Mouse (Mus musculus) CH12.LX (cell line): Measurements from ENCODE around the gene Cxcr5. TPM values are rescaled to one million over a fixed set of nuclear protein-coding genes. Genes with fewer than 3 reads are reported as not detected.

ENCODE experiments used
- DNase-seq: peaks from one replicate; pipeline ENCODE4 v3.0.0-alpha.2; 2013; ENCODE audit errors: extremely low read depth
- H3K27ac ChIP-seq: 2 replicates; pipeline ENCODE4 v1.5.1; 2012; ENCODE audit warnings: low read depth, mild to moderate bottlenecking, control low read depth, moderate library complexity; ENCODE audit not compliant: insufficient read depth
- H3K27me3 ChIP-seq: replicated peaks from 2 replicates; pipeline ENCODE3; 2012; ENCODE audit warnings: inconsistent platforms
- H3K36me3 ChIP-seq, 2 experiments: replicated peaks in 1 of 2; 2 replicates each; pipeline versions ENCODE3 to v1.6.1; 2012; ENCODE audit warnings: inconsistent platforms in 1 of 2, low read length in 1 of 2, mild to moderate bottlenecking in 1 of 2, mixed read lengths in 1 of 2, moderate library complexity in 1 of 2; ENCODE audit not compliant: control insufficient read depth in 1 of 2, insufficient read depth in 1 of 2
- H3K4me1 ChIP-seq, 2 experiments: 2 replicates each; pipeline ENCODE4 v1.6.1; 2012; ENCODE audit warnings: inconsistent platforms in 1 of 2, moderate library complexity in 1 of 2; ENCODE audit not compliant: insufficient read depth in 2 of 2, control insufficient read depth in 1 of 2
- H3K4me2 ChIP-seq: 2 replicates; pipeline ENCODE4 v1.6.1; 2012; ENCODE audit warnings: low read depth, mild to moderate bottlenecking, control low read depth; ENCODE audit not compliant: poor library complexity, insufficient read depth, severe bottlenecking
- H3K4me3 ChIP-seq, 3 experiments: fragments of 150-350 bp in 1 of 3; sonication (generic) in 1 of 3; replicated peaks in 1 of 3; 2 replicates each; pipeline versions ENCODE3 to v1.5.1; 2011 to 2012; ENCODE audit warnings: low read depth in 2 of 3, low read length in 2 of 3, mild to moderate bottlenecking in 2 of 3, moderate library complexity in 2 of 3, control low read depth in 1 of 3, improper control_type of control experiment in 1 of 3, inconsistent platforms in 1 of 3, mixed read lengths in 1 of 3; ENCODE audit not compliant: poor library complexity in 1 of 3
- H3K79me2 ChIP-seq: replicated peaks from 2 replicates; pipeline ENCODE4 v1.6.1; 2012; ENCODE audit warnings: mild to moderate bottlenecking, moderate library complexity; ENCODE audit not compliant: control insufficient read depth, poor library complexity, insufficient read depth, severe bottlenecking; ENCODE audit errors: extremely low read depth
- H3K9ac ChIP-seq: 2 replicates; pipeline ENCODE4 v1.6.1; 2012; ENCODE audit warnings: low read depth, mild to moderate bottlenecking, control low read depth, moderate library complexity; ENCODE audit not compliant: insufficient read depth
- H3K9me3 ChIP-seq: replicated peaks from 2 replicates; pipeline ENCODE3; 2012; ENCODE audit warnings: low read length, inconsistent platforms, mixed read lengths
- CHD1 ChIP-seq: IDR thresholded peaks from 2 replicates; pipeline ENCODE4 v1.6.1; 2012; ENCODE audit warnings: low read depth, low read length, improper control_type of control experiment, inconsistent platforms
- CTCF ChIP-seq, 2 experiments: IDR thresholded peaks in 1 of 2; conservative IDR thresholded peaks in 1 of 2; 2 replicates each; pipeline ENCODE4 v1.5.1; 2011 to 2012; ENCODE audit warnings: low read depth in 2 of 2, low read length in 2 of 2, improper control_type of control experiment in 1 of 2, inconsistent platforms in 1 of 2, mild to moderate bottlenecking in 1 of 2, moderate library complexity in 1 of 2
- ELF1 ChIP-seq: IDR thresholded peaks from 2 replicates; pipeline ENCODE4 v1.6.1; 2014; ENCODE audit warnings: low read depth, mild to moderate bottlenecking, inconsistent platforms, low read length, improper control_type of control experiment
- EP300 ChIP-seq: IDR thresholded peaks from 2 replicates; pipeline ENCODE4 v1.6.1; 2011; ENCODE audit warnings: low read length, improper control_type of control experiment
- IRF4 ChIP-seq: IDR thresholded peaks from 2 replicates; pipeline ENCODE4 v1.6.1; 2014; ENCODE audit warnings: low read depth, mild to moderate bottlenecking, inconsistent platforms, low read length, improper control_type of control experiment
- KAT2A ChIP-seq: IDR thresholded peaks from 2 replicates; pipeline ENCODE4 v1.6.1; 2012; ENCODE audit warnings: low read length, improper control_type of control experiment, inconsistent platforms; ENCODE audit not compliant: insufficient replicate concordance
- MEF2A ChIP-seq: IDR thresholded peaks from 2 replicates; pipeline ENCODE4 v1.6.1; 2014; ENCODE audit warnings: low read depth, mild to moderate bottlenecking, inconsistent platforms, low read length, improper control_type of control experiment, borderline replicate concordance
- NRF1 ChIP-seq: IDR thresholded peaks from 2 replicates; pipeline ENCODE4 v1.6.1; 2014; ENCODE audit warnings: low read depth, mild to moderate bottlenecking, inconsistent platforms, low read length, improper control_type of control experiment, moderate library complexity
- RAD21 ChIP-seq: IDR thresholded peaks from 2 replicates; pipeline ENCODE4 v1.6.1; 2011; ENCODE audit warnings: low read depth, mild to moderate bottlenecking, low read length, improper control_type of control experiment, moderate library complexity
- SIN3A ChIP-seq: IDR thresholded peaks from 2 replicates; pipeline ENCODE4 v1.6.1; 2012; ENCODE audit warnings: low read length, improper control_type of control experiment, inconsistent platforms
- SMC3 ChIP-seq: IDR thresholded peaks from 2 replicates; pipeline ENCODE4 v1.6.1; 2011; ENCODE audit warnings: low read depth, low read length, improper control_type of control experiment
- TBP ChIP-seq: conservative IDR thresholded peaks from 2 replicates; pipeline ENCODE4 v1.6.1; 2011; ENCODE audit warnings: low read depth, low read length, improper control_type of control experiment
- UBTF ChIP-seq: IDR thresholded peaks from 2 replicates; pipeline ENCODE4 v1.6.1; 2012; ENCODE audit warnings: low read depth, mild to moderate bottlenecking, inconsistent platforms, low read length, improper control_type of control experiment, moderate library complexity
- USF1 ChIP-seq: IDR thresholded peaks from 2 replicates; pipeline ENCODE4 v1.6.1; 2014; ENCODE audit warnings: low read depth, mild to moderate bottlenecking, inconsistent platforms, low read length, improper control_type of control experiment
- USF2 ChIP-seq: conservative IDR thresholded peaks from 2 replicates; pipeline ENCODE4 v1.6.1; 2011; ENCODE audit warnings: low read depth, low read length, improper control_type of control experiment
- ZKSCAN1 ChIP-seq: IDR thresholded peaks from 2 replicates; pipeline ENCODE4 v1.6.1; 2012; ENCODE audit warnings: low read depth, inconsistent platforms, low read length, improper control_type of control experiment, borderline replicate concordance
- ZMIZ1 ChIP-seq: IDR thresholded peaks from 2 replicates; pipeline ENCODE4 v1.6.1; 2012; ENCODE audit warnings: low read depth, mild to moderate bottlenecking, inconsistent platforms, low read length, improper control_type of control experiment
- dilution Hi-C: fragments of 300-500 bp; cut with MboI; formaldehyde crosslinking; loops from 2 replicates; pipeline ENCODE4 v1.14.3; 2020; ENCODE audit warnings: low sequenced_read_pairs; ENCODE audit not compliant: extremely low pct_unique_long_range_greater_than_20kb, extremely low pct_ligation_motif_present
- in situ Hi-C: fragments of 300-500 bp; cut with MboI; formaldehyde crosslinking; loops from 3 replicates; pipeline ENCODE4 v1.14.3; 2019; ENCODE audit warnings: low sequenced_read_pairs, low pct_ligation_motif_present, low pct_unique_long_range_greater_than_20kb, mixed read lengths
- polyA plus RNA-seq: library from polyadenylated mRNA; unstranded; fragments of >175 nt; gene quantifications from 2 replicates; pipeline ENCODE4 v1.2.1, GENCODE M21; 2012; ENCODE audit warnings: low read depth; ENCODE audit not compliant: insufficient read length
- total RNA-seq, 2 experiments: library from RNA; depleted of rRNA; stranded (reverse); fragments of 300-350 nt in 1 of 2; fragments of >200 nt in 1 of 2; gene quantifications; 2 replicates each; pipeline ENCODE4 v1.2.3; 2012 to 2014

The Cxcr5 gene
- total and polyA plus RNA-seq, 3 experiments: 30.2 to 93.4 (median 70.5) TPM

- in situ Hi-C loops: no loop called here
- peaks cover 15 to 93% of the 10 kb centered on the region in 2 experiments for H3K36me3 ChIP-seq
- TF ChIP-seq KAT2A (no peak), CTCF (conservative IDR thresholded peaks at IDR 0.05 in 1 of 2, IDR thresholded peaks at IDR 0.05 in 1 of 2; ENCODE audit: low read depth in 2 of 2, low read length in 2 of 2) (peak in 1 of 2 experiments; percentile 54; a peak in 2 of 4 replicates), CHD1 (no peak), RAD21 (peak; percentile 55), ELF1 (no peak), SMC3 (peak; percentile 55)
- TF ChIP-seq, all 38 proteins: peak for 3
- Histone ChIP-seq H3K4me1 (peaks cover 12 to 43% of the 10 kb centered on the region in 2 experiments), H3K4me3 (no peak overlapping the region), H3K4me2 (no peak overlapping the region), H3K79me2 (no peaks in the 10 kb centered on the region), H3K9me3 (no peaks in the 10 kb centered on the region), H3K27me3 (no peaks in the 10 kb centered on the region), H3K9ac (no peak overlapping the region), H3K27ac (no peak overlapping the region)
- dilution Hi-C loops: no loop called here
- DNase-seq: no peak
Measured at GRCm38 (mm10) chr9:44505824-44506467, 55.7 kb downstream of the Cxcr5 start.

- peaks cover 15 to 94% of the 10 kb centered on the region in 2 experiments for H3K36me3 ChIP-seq
- H3K4me2 ChIP-seq: no peak overlapping the region
Measured at GRCm38 (mm10) chr9:44504893-44505823, 56.5 kb downstream of the Cxcr5 start.

More at GRCm38 (mm10) chr9:44504893-44505823, 56.5 kb downstream of the Cxcr5 start:
- TF ChIP-seq EP300: no peak
- TF ChIP-seq TBP: no peak
- no peak for TF ChIP-seq NRF1
- TF ChIP-seq USF1: no peak
- no peak for TF ChIP-seq ZMIZ1
- no peak for TF ChIP-seq IRF4
- TF ChIP-seq ZKSCAN1: no peak
- no peak for TF ChIP-seq ELF1
- TF ChIP-seq KAT2A: no peak
- no peak for TF ChIP-seq SIN3A
- no peak for TF ChIP-seq USF2
- no peak for TF ChIP-seq MEF2A
- TF ChIP-seq UBTF: no peak
- TF ChIP-seq, all 38 proteins: peak for 0
- Histone ChIP-seq H3K9ac (no peak overlapping the region), H3K27me3 (no peaks in the 10 kb centered on the region), H3K79me2 (no peaks in the 10 kb centered on the region), H3K27ac (no peak overlapping the region), H3K9me3 (no peaks in the 10 kb centered on the region), H3K4me1 (peaks cover 13 to 43% of the 10 kb centered on the region in 2 experiments), H3K4me3 (no peak overlapping the region)
- in situ Hi-C loops (no loop called here), dilution Hi-C loops (no loop called here)
- DNase-seq: no peak
